Mouse (Mus musculus) lung, postnatal 0 days (tissue): ENCODE results near the gene Pcca.

Source experiments
- CTCF ChIP-seq: IDR thresholded peaks from 2 replicates; pipeline ENCODE4 v1.5.1; 2016; ENCODE audit warnings: antibody characterized with exemption, mild to moderate bottlenecking
- EP300 ChIP-seq: IDR thresholded peaks from 2 replicates; pipeline ENCODE4 v1.6.1; 2016; ENCODE audit warnings: antibody characterized with exemption, mild to moderate bottlenecking, control low read depth

GRCm38 (mm10) chr14:122651681-122652080 is 117.6 kb downstream of the Pcca start:
- TF ChIP-seq CTCF (no peak), EP300 (no peak)
